ENCODE assay signal across 8 mouse cellular contexts in genomic region chr7:118712228-118713173, GRCm38 (mm10). TPM values are rescaled to one million over a fixed set of nuclear protein-coding genes. Genes with fewer than 3 reads are reported as not detected.
A peak's percentile ranks its signal among the peaks of the same experiment; 100 is the strongest.
DNase-seq lines count a peak whose midpoint lies in the region; ATAC-seq and TF ChIP-seq lines count a peak whose summit lies in the region.

Ccp110 (plus strand) TSS chr7:118712552.

- no peaks in the 10 kb centered on the region for H3K27me3 ChIP-seq in C2C12 (ENCODE audit: control insufficient read depth, insufficient read depth, insufficient read length)
- no peaks in the 10 kb centered on the region for H3K27me3 ChIP-seq in erythroblast, embryonic 14.5 days (ENCODE audit: control insufficient read depth)
- H3K27me3 ChIP-seq in heart, embryonic 13.5 days (replicated peaks): no peaks in the 10 kb centered on the region
- 0 out of 2 replicates have a peak, but pooled peaks cover 3% of the 10 kb centered on the region for H3K27me3 ChIP-seq in liver, embryonic 12.5 days (replicated peaks)
- no peaks in the 10 kb centered on the region for H3K27me3 ChIP-seq in stomach, embryonic 15.5 days (replicated peaks)

- H3K4me3 ChIP-seq in C2C12 (ENCODE audit: insufficient read depth, poor library complexity, severe bottlenecking): peak within 1 kb of the TSS; percentile 68
- peak within 1 kb of the TSS; percentile 74 for H3K4me3 ChIP-seq in erythroblast, embryonic 14.5 days (replicated peaks)
- peak within 1 kb of the TSS; percentile 91 for H3K4me3 ChIP-seq in heart, embryonic 13.5 days
- peak within 1 kb of the TSS; percentile 87 for H3K4me3 ChIP-seq in liver, embryonic 12.5 days
- H3K4me3 ChIP-seq in stomach, embryonic 15.5 days (replicated peaks): peak within 1 kb of the TSS; percentile 62

- H3K79me2 ChIP-seq in C2C12 (ENCODE audit: control insufficient read depth, insufficient read depth): peaks cover 10% of the 10 kb centered on the region

- WGBS in heart, embryonic 13.5 days: under 1% methylated on average over 48 of the region's 48 CpGs
- 1% methylated on average over 48 of the region's 48 CpGs for WGBS in liver, embryonic 12.5 days (ENCODE audit: insufficient replicate concordance)
- under 1% methylated on average over 48 of the region's 48 CpGs for WGBS in stomach, embryonic 15.5 days

- TF ChIP-seq CTCF in C2C12 (IDR thresholded peaks at IDR 0.05; ENCODE audit: control insufficient read depth, insufficient read depth, insufficient read length): no peak
- no peak for TF ChIP-seq CTCF in brain, embryonic 14.5 days (IDR thresholded peaks at IDR 0.05; ENCODE audit: borderline replicate concordance, extremely low read depth, insufficient read depth, insufficient read length)

- peak; percentile 27; the same call in 1 of the 2 replicates for TF ChIP-seq POLR2A in brain, embryonic 14.5 days (IDR thresholded peaks at IDR 0.05; ENCODE audit: borderline replicate concordance, extremely low read depth, insufficient read depth, insufficient read length, poor library complexity, severe bottlenecking)

- H3K9me3 ChIP-seq in erythroblast, embryonic 14.5 days (ENCODE audit: control insufficient read depth, low read length): no peaks in the 10 kb centered on the region
- H3K9me3 ChIP-seq in heart, embryonic 13.5 days: no peaks in the 10 kb centered on the region
- no peaks in the 10 kb centered on the region for H3K9me3 ChIP-seq in liver, embryonic 12.5 days (replicated peaks)
- H3K9me3 ChIP-seq in stomach, embryonic 15.5 days: no peaks in the 10 kb centered on the region

- peaks cover 24% of the 10 kb centered on the region for H3K4me1 ChIP-seq in erythroblast, embryonic 14.5 days (ENCODE audit: control insufficient read depth)
- H3K4me1 ChIP-seq in heart, embryonic 13.5 days: peaks cover 9% of the 10 kb centered on the region
- H3K4me1 ChIP-seq in liver, embryonic 12.5 days: peaks cover 19% of the 10 kb centered on the region
- peaks cover 6% of the 10 kb centered on the region; the same call in 1 of the 2 replicates for H3K4me1 ChIP-seq in stomach, embryonic 15.5 days

- H3K27ac ChIP-seq in heart, embryonic 13.5 days (replicated peaks): 0 out of 2 replicates have a peak within 1 kb of the TSS, but pooled peaks have one; percentile 42
- H3K27ac ChIP-seq in liver, embryonic 12.5 days: peak within 1 kb of the TSS; percentile 69
- H3K27ac ChIP-seq in stomach, embryonic 15.5 days: no peak within 1 kb of the TSS

- peaks cover 3% of the 10 kb centered on the region for H3K79me3 ChIP-seq in C2C12 (ENCODE audit: low read depth)

- peak within 1 kb of the TSS; percentile 95 for H3K4me2 ChIP-seq in heart, embryonic 13.5 days
- H3K4me2 ChIP-seq in liver, embryonic 12.5 days: peak within 1 kb of the TSS; percentile 79
- H3K4me2 ChIP-seq in stomach, embryonic 15.5 days: peak within 1 kb of the TSS; percentile 79

- H3K36me3 ChIP-seq in C2C12 (ENCODE audit: control insufficient read depth, insufficient read depth): peaks cover 19% of the 10 kb centered on the region
- peaks cover 33% of the 10 kb centered on the region for H3K36me3 ChIP-seq in erythroblast, embryonic 14.5 days (ENCODE audit: control insufficient read depth)
- peaks cover 7% of the 10 kb centered on the region for H3K36me3 ChIP-seq in heart, embryonic 13.5 days
- H3K36me3 ChIP-seq in liver, embryonic 12.5 days: peaks cover 18% of the 10 kb centered on the region
- no peaks in the 10 kb centered on the region for H3K36me3 ChIP-seq in stomach, embryonic 15.5 days

- peak within 1 kb of the TSS; percentile 85 for H3K9ac ChIP-seq in heart, embryonic 13.5 days
- H3K9ac ChIP-seq in liver, embryonic 12.5 days: peak within 1 kb of the TSS; percentile 76
- H3K9ac ChIP-seq in stomach, embryonic 15.5 days: peak within 1 kb of the TSS; percentile 17

- ATAC-seq in heart, embryonic 13.5 days (ENCODE audit: extremely low read depth, insufficient number of reproducible peaks, low FRiP score, low TSS enrichment): peak; percentile 97
- peak; percentile 98 for ATAC-seq in liver, embryonic 12.5 days
- ATAC-seq in stomach, embryonic 15.5 days (ENCODE audit: insufficient read depth, low FRiP score, low read depth): peak; percentile 97

- DNase-seq in brain, embryonic 14.5 days (ENCODE audit: low read depth): peak; percentile 99
- DNase-seq in kidney, postnatal 10 days: peak; percentile 94
- DNase-seq in natural killer cell, adult 2 months (ENCODE audit: low spot score in 2 of 2): peak; percentile 90 to 91

- peak within 1 kb of the TSS; percentile 89 for H3ac ChIP-seq in C2C12 (ENCODE audit: control insufficient read depth, insufficient read length, low read depth)

TF ChIP-seq in C2C12, 6 proteins besides CTCF, POLR2A, EP300 and RAD21:
- TF ChIP-seq MYOD1 (IDR thresholded peaks at IDR 0.05; ENCODE audit: control insufficient read depth, insufficient read length, low read depth) (no peak), MAX (IDR thresholded peaks at IDR 0.05) (no peak), CEBPB (IDR thresholded peaks at IDR 0.05; ENCODE audit: low read depth) (peak; percentile 90), FOSL1 (IDR thresholded peaks at IDR 0.05; ENCODE audit: insufficient read depth, low read length, poor library complexity, severe bottlenecking) (no peak)

RNA-seq across cellular contexts. Expression of gene Ccp110, which starts in this region (rescaled TPM):
- 3.8 TPM for polyA plus RNA-seq in C2C12 (2012; fragmentation: generic; extraction: Trizol)
- 49.5 and 53.2 TPM in 2 replicates for polyA plus RNA-seq in brain, embryonic 14.5 days (2012; rRNA removed)
- polyA plus RNA-seq in erythroblast, embryonic 14.5 days (2012): 0.18 and 0.22 TPM in 2 replicates
- 6.4 and 6.8 TPM in 2 replicates for polyA plus RNA-seq in heart, embryonic 13.5 days (2015; fragmentation: Nextera tagmentation; extraction: Ambion mirVana)
- 10.4 and 10.8 TPM in 2 replicates for polyA plus RNA-seq in liver, embryonic 12.5 days (2016; fragmentation: Nextera tagmentation; extraction: Ambion mirVana)
- 11.9 and 14.0 TPM in 2 replicates for polyA plus RNA-seq in stomach, embryonic 15.5 days (2015; fragmentation: Nextera tagmentation; extraction: Ambion mirVana)

Comparison
In these comparisons a context has a peak if more than half of its experiments do, and no peak if none do; other contexts are left out.
1. H3K9ac ChIP-seq: peak in every context shown above with its lines; median percentile 85 in heart, embryonic 13.5 days; 76 in liver, embryonic 12.5 days; 17 in stomach, embryonic 15.5 days.